Mouse (Mus musculus) liver, embryonic 12.5 days (tissue): Measurements from ENCODE around the gene Fbxo46. TPM values are rescaled to one million over a fixed set of nuclear protein-coding genes. Genes with fewer than 3 reads are reported as not detected.

ENCODE experiments used
- ATAC-seq: fragments of 200-750 bp; cut with Nextera tagmentation; 2 replicates; pipeline ENCODE4 v1.8.0; 2017; ENCODE audit warnings: moderate number of reproducible peaks, mild to moderate bottlenecking, moderate library complexity
- H3K27ac ChIP-seq: fragments of 300-500 bp; sonication (generic); 2 replicates; pipeline ENCODE4 v1.5.1; 2016; ENCODE audit warnings: mild to moderate bottlenecking
- H3K27me3 ChIP-seq: fragments of 300-500 bp; sonication (generic); replicated peaks from 2 replicates; pipeline ENCODE4 v1.6.1; 2016; ENCODE audit warnings: mild to moderate bottlenecking, moderate library complexity
- H3K36me3 ChIP-seq: fragments of 300-500 bp; sonication (generic); 2 replicates; pipeline ENCODE4 v1.6.1; 2016; ENCODE audit warnings: mild to moderate bottlenecking, moderate library complexity
- H3K4me1 ChIP-seq: fragments of 300-500 bp; sonication (generic); 2 replicates; pipeline ENCODE4 v1.6.1; 2016
- H3K4me2 ChIP-seq: fragments of 300-500 bp; sonication (generic); 2 replicates; pipeline ENCODE4 v1.6.1; 2016; ENCODE audit warnings: mild to moderate bottlenecking, moderate library complexity
- H3K4me3 ChIP-seq: fragments of 300-500 bp; sonication (generic); 2 replicates; pipeline ENCODE4 v1.5.1; 2016; ENCODE audit warnings: mild to moderate bottlenecking, moderate library complexity
- H3K9ac ChIP-seq: fragments of 300-500 bp; sonication (generic); 2 replicates; pipeline ENCODE4 v1.6.1; 2016; ENCODE audit warnings: mild to moderate bottlenecking, moderate library complexity
- H3K9me3 ChIP-seq: fragments of 300-500 bp; sonication (generic); replicated peaks from 2 replicates; pipeline ENCODE4 v1.6.1; 2016; ENCODE audit warnings: mild to moderate bottlenecking, moderate library complexity
- WGBS: fragments of 180-500 bp; shearing (Covaris S2); methylation state at CpG from one replicate; pipeline ENCODE4 v1.1.7; 2016; ENCODE audit not compliant: insufficient replicate concordance; 5-methylcytosine and 5-hydroxymethylcytosine counted together
- polyA plus RNA-seq: library from polyadenylated mRNA; unstranded; fragments of >200 nt; fragmentation: Nextera tagmentation; extraction: Ambion mirVana; gene quantifications from 2 replicates; pipeline ENCODE4 v1.2.1, GENCODE M21; 2016

Gene Fbxo46
- polyA plus RNA-seq, 1 experiment from 2014 or later: 10.1 TPM

GRCm38 (mm10) chr7:19093537-19094385 lies 25.9 kb upstream of the Fbxo46 start:
- Histone ChIP-seq H3K4me1 (peaks cover 61% of the 10 kb centered on the region), H3K4me3 (peak overlapping the region; percentile 66), H3K9ac (peak overlapping the region; percentile 75), H3K9me3 (no peaks in the 10 kb centered on the region), H3K36me3 (no peaks in the 10 kb centered on the region), H3K27ac (peak overlapping the region; percentile 80), H3K4me2 (peak overlapping the region; percentile 98), H3K27me3 (peaks cover 96% of the 10 kb centered on the region)
- WGBS: under 1% methylated on average over 45 of the region's 45 CpGs
- peak; percentile 82 for ATAC-seq

GRCm38 (mm10) chr7:19094471-19094825 lies 25.2 kb upstream of the Fbxo46 start, which contains the start of gene Six5:
Gene Six5 (plus strand): TSS chr7:19094594.
- Histone ChIP-seq H3K9ac (peak within 1 kb of the TSS; percentile 75), H3K4me3 (peak within 1 kb of the TSS; percentile 66), H3K4me1 (peaks cover 60% of the 10 kb centered on the region), H3K27ac (peak within 1 kb of the TSS; percentile 80), H3K27me3 (peaks cover 98% of the 10 kb centered on the region), H3K36me3 (no peaks in the 10 kb centered on the region), H3K4me2 (peak within 1 kb of the TSS; percentile 98), H3K9me3 (no peaks in the 10 kb centered on the region)
- 2% methylated on average over 30 of the region's 36 CpGs for WGBS
- no peak for ATAC-seq

- Histone ChIP-seq H3K9me3 (no peaks in the 10 kb centered on the region), H3K27ac (peak overlapping the region; percentile 80), H3K4me3 (peak overlapping the region; percentile 66), H3K36me3 (no peaks in the 10 kb centered on the region), H3K4me2 (peak overlapping the region; percentile 98), H3K4me1 (peaks cover 60% of the 10 kb centered on the region), H3K9ac (peak overlapping the region; percentile 75), H3K27me3 (peaks cover 98% of the 10 kb centered on the region)
- WGBS: under 1% methylated on average over 85 of the region's 87 CpGs
- ATAC-seq: no peak
Observed at GRCm38 (mm10) chr7:19094826-19095750, 24.6 kb upstream of the Fbxo46 start.

DNA sequence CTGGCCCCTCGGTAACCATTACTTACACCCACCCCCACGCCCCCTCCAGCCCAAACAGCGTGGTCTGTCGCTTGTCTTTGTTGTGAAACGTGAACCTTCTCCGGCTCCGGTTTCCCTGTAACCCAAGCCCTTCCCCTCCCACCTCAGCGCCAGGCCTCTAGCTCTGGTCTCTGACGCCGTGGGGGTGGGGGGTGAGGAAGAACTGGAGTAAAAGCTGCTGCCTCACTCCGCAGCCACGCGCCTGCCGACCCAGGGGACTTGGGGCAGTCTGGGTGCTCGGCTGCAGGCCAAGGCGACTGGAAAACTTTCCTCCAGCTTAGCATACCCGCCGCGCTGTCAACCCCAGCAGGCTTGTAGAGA lies 23.9 kb upstream of the Fbxo46 start:
- H3K4me1 ChIP-seq: peaks cover 60% of the 10 kb centered on the region
- no peak for ATAC-seq
- peak overlapping the region; percentile 75 for H3K9ac ChIP-seq
- peaks cover 95% of the 10 kb centered on the region for H3K27me3 ChIP-seq
- peak overlapping the region; percentile 80; the same call in 1 of the 2 replicates for H3K27ac ChIP-seq
- H3K4me2 ChIP-seq: peak overlapping the region; percentile 98
- no peaks in the 10 kb centered on the region for H3K9me3 ChIP-seq
- H3K36me3 ChIP-seq: no peaks in the 10 kb centered on the region
- peak overlapping the region; percentile 66 for H3K4me3 ChIP-seq
- WGBS: 2% methylated on average over 19 of the region's 19 CpGs

- H3K4me1 ChIP-seq: peaks cover 60% of the 10 kb centered on the region
- no peaks in the 10 kb centered on the region for H3K9me3 ChIP-seq
- H3K9ac ChIP-seq: no peak overlapping the region
- WGBS: 45% methylated on average over 5 of the region's 5 CpGs
- no peaks in the 10 kb centered on the region for H3K36me3 ChIP-seq
- no peak for ATAC-seq
- peak overlapping the region; percentile 66 for H3K4me3 ChIP-seq
- peak overlapping the region; percentile 98 for H3K4me2 ChIP-seq
- H3K27me3 ChIP-seq: peaks cover 91% of the 10 kb centered on the region
- H3K27ac ChIP-seq: peak overlapping the region; percentile 17; the same call in 1 of the 2 replicates
Observed at GRCm38 (mm10) chr7:19096421-19096976, 23.2 kb upstream of the Fbxo46 start.

GRCm38 (mm10) chr7:19097217-19097616 lies 22.4 kb upstream of the Fbxo46 start:
- H3K27ac ChIP-seq: no peak overlapping the region
- peaks cover 54% of the 10 kb centered on the region for H3K4me1 ChIP-seq
- H3K9me3 ChIP-seq: no peaks in the 10 kb centered on the region
- H3K9ac ChIP-seq: no peak overlapping the region
- WGBS: 15% methylated on average over 2 of the region's 2 CpGs
- ATAC-seq: no peak
- H3K36me3 ChIP-seq: no peaks in the 10 kb centered on the region
- no peak overlapping the region for H3K4me3 ChIP-seq
- peaks cover 91% of the 10 kb centered on the region for H3K27me3 ChIP-seq
- H3K4me2 ChIP-seq: no peak overlapping the region

DNA sequence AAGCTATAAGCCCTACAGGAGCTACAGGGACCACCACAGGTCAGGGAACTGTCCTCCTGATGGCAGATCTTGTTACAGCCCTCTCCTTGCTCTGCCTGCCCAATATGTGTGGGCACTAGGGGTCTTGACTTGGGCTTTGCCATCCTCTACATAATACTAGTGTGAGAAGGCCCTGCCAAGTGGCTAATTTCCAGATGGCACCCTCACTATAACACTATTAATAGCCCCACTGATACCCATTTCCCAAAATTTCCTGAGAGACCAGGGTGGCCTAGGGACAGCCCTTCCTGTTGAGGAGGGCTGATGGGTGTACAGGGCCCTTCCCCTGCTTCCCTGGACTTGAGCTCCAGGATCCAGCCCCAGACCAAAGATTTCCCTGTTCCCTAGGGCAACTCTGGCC lies 21.8 kb upstream of the Fbxo46 start:
- Histone ChIP-seq H3K4me3 (no peak overlapping the region), H3K9ac (no peak overlapping the region), H3K27ac (no peak overlapping the region), H3K4me1 (peaks cover 48% of the 10 kb centered on the region), H3K27me3 (peaks cover 91% of the 10 kb centered on the region), H3K9me3 (no peaks in the 10 kb centered on the region), H3K36me3 (no peaks in the 10 kb centered on the region), H3K4me2 (no peak overlapping the region)
- no peak for ATAC-seq

- Histone ChIP-seq H3K4me2 (no peak overlapping the region), H3K4me3 (no peak overlapping the region), H3K27ac (no peak overlapping the region), H3K36me3 (no peaks in the 10 kb centered on the region), H3K9ac (no peak overlapping the region), H3K27me3 (peaks cover 88% of the 10 kb centered on the region), H3K4me1 (peaks cover 38% of the 10 kb centered on the region), H3K9me3 (no peaks in the 10 kb centered on the region)
- WGBS: 63% methylated on average over 7 of the region's 7 CpGs
- no peak for ATAC-seq
Observed at GRCm38 (mm10) chr7:19098811-19099210, 20.8 kb upstream of the Fbxo46 start.

- no peak for ATAC-seq
- Histone ChIP-seq H3K36me3 (no peaks in the 10 kb centered on the region), H3K27ac (no peak overlapping the region), H3K4me2 (no peak overlapping the region), H3K9me3 (no peaks in the 10 kb centered on the region), H3K27me3 (peaks cover 81% of the 10 kb centered on the region), H3K9ac (no peak overlapping the region), H3K4me1 (peaks cover 23% of the 10 kb centered on the region), H3K4me3 (no peak overlapping the region)
- WGBS: 56% methylated on average over 1 of the region's 1 CpGs
Observed at GRCm38 (mm10) chr7:19100290-19100689, 19.4 kb upstream of the Fbxo46 start.

DNA sequence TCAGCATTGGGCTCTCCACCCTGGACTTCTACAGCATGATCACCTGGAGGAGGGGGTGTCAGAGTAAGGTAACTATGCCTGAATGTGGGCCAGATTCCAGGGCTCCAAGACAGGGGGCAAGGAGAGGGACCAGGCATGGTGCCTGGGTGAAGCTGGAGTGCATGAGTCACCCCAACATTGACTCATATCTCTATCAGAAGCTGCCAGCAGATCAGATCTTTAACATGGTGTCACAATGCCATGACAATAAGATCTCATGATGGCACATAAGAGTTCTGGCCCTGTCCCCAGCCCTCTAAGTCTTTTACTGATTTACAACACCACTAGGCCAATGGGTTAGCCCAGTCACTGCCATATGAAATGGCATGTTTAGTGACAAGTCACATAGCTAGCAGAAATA lies 15.9 kb upstream of the Fbxo46 start:
- H3K4me2 ChIP-seq: no peak overlapping the region
- no peak overlapping the region for H3K27ac ChIP-seq
- no peaks in the 10 kb centered on the region for H3K4me1 ChIP-seq
- no peaks in the 10 kb centered on the region for H3K9me3 ChIP-seq
- no peak overlapping the region for H3K9ac ChIP-seq
- H3K4me3 ChIP-seq: no peak overlapping the region
- H3K36me3 ChIP-seq: no peaks in the 10 kb centered on the region
- ATAC-seq: no peak
- peaks cover 58% of the 10 kb centered on the region for H3K27me3 ChIP-seq

- H3K36me3 ChIP-seq: no peaks in the 10 kb centered on the region
- ATAC-seq: no peak
- no peak overlapping the region for H3K4me3 ChIP-seq
- no peak overlapping the region for H3K4me2 ChIP-seq
- H3K4me1 ChIP-seq: no peaks in the 10 kb centered on the region
- 51% methylated on average over 2 of the region's 2 CpGs for WGBS
- no peak overlapping the region for H3K9ac ChIP-seq
- no peaks in the 10 kb centered on the region for H3K9me3 ChIP-seq
- peaks cover 54% of the 10 kb centered on the region for H3K27me3 ChIP-seq
- no peak overlapping the region for H3K27ac ChIP-seq
Observed at GRCm38 (mm10) chr7:19104486-19104885, 15.2 kb upstream of the Fbxo46 start.

GRCm38 (mm10) chr7:19107436-19107835 lies 12.2 kb upstream of the Fbxo46 start:
- 28% methylated on average over 3 of the region's 3 CpGs for WGBS
- Histone ChIP-seq H3K27ac (no peak overlapping the region), H3K27me3 (peaks cover 45% of the 10 kb centered on the region), H3K36me3 (no peaks in the 10 kb centered on the region), H3K4me3 (no peak overlapping the region), H3K4me1 (no peaks in the 10 kb centered on the region), H3K9me3 (no peaks in the 10 kb centered on the region), H3K9ac (no peak overlapping the region), H3K4me2 (no peak overlapping the region)
- no peak for ATAC-seq
